Mouse (Mus musculus) stomach, postnatal 0 days (tissue): ENCODE results near the gene Ces1d.

Source experiments
- CTCF ChIP-seq: IDR thresholded peaks from 2 replicates; pipeline ENCODE4 v1.5.1; 2016; ENCODE audit warnings: antibody characterized with exemption, low read depth, mild to moderate bottlenecking, moderate library complexity
- EP300 ChIP-seq: optimal IDR thresholded peaks from 2 replicates; pipeline ENCODE3; 2016; ENCODE audit warnings: antibody characterized with exemption

GRCm38 (mm10) chr8:93234706-93235105, 37.1 kb upstream of the Ces1d start:
- TF ChIP-seq CTCF (no peak), EP300 (no peak)
